Mouse (Mus musculus): ENCODE data around the gene Tmprss5. TPM values are rescaled to one million over a fixed set of nuclear protein-coding genes. Genes with fewer than 3 reads are reported as not detected.

Tmprss5 gene
- polyA plus RNA-seq (2014; fragmentation: Illumina TruSeq; extraction: RNeasy Lipid Tissue Mini Kit (QIAGEN cat#74804); ENCODE audit: low read depth, low replicate concordance): not detected

DNA sequence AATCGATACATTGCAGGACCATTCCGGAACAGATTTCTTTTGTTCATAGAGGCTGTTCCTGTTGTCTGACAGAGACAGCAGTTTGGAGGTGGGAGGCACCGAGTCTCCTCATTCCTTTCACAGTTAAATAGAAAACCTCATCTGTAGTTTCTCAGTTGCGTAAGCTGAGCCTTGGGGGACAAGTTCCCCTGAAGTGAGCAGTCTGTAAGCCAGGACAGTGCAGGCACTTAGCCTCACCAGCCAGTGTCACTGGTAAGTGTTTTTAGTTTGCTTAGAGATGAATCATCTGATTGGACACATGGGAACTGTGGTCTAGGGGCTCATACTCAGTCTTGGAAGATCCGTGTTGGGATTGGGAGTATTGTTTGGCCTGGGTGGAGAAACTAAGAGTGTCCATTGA, at the start of gene Tmprss5:
Gene Tmprss5, plus strand, starts transcription at position 154 of the 400 bp plus-strand sequence.

DNA sequence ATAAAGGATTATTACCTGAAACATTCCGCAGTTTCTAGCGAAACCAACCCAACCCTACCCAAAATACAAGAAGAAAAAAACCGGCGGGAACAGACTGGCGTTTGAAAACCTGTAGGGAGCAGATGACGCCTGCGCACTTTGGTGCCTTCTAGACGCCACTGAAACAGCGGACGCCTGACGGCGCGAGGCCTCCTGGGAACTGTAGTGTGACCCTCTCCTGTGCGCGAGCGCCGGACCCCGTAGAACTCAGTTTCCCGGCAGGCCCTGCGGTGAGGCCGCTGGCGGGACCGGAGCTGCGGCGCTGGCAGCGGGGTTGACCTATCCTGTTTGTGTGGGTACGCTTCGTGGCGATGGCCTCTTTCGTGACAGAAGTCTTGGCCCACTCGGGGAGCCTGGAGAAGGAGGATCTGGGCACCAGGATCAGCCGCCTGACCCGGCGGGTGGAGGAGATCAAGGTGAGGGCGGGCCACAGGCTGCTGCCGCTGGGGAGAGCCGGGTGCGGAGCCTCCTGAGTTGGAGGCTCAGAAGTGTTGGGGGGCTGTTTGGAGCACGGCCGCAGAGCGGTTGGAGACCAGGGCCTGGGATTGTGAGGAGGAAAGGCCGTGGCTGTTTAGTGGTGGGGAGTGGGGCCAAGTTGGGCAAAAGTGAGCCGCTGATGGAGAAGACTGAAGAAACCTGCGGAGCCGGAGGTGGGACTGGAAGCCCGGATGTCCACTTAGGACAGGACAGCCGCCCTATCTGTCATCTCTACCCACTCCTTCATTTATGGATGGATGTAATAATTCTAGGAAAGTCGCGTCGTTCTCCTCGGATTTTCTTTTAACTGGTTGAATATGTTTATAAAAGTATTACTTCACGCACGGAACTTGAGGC, 25.5 kb upstream of the Tmprss5 start, which contains the start of gene Zw10:
Gene Zw10, plus strand, starts transcription at position 281 of the 873 bp plus-strand sequence.

Other genes with a start within 250 kb of the Tmprss5 start
- gene Zbtb16, start 245.0 kb upstream of the Tmprss5 start, polyA plus RNA-seq (2014; fragmentation: Illumina TruSeq; extraction: RNeasy Lipid Tissue Mini Kit (QIAGEN cat#74804); ENCODE audit: low read depth, low replicate concordance): 4.7 TPM
- gene Htr3a, start 170.2 kb upstream of the Tmprss5 start, polyA plus RNA-seq (2014; fragmentation: Illumina TruSeq; extraction: RNeasy Lipid Tissue Mini Kit (QIAGEN cat#74804); ENCODE audit: low read depth, low replicate concordance): not detected
- gene Htr3b, start 116.3 kb upstream of the Tmprss5 start, polyA plus RNA-seq (2014; fragmentation: Illumina TruSeq; extraction: RNeasy Lipid Tissue Mini Kit (QIAGEN cat#74804); ENCODE audit: low read depth, low replicate concordance): not detected
- 3.7 TPM for gene Usp28, start 95.9 kb upstream of the Tmprss5 start, polyA plus RNA-seq (2014; fragmentation: Illumina TruSeq; extraction: RNeasy Lipid Tissue Mini Kit (QIAGEN cat#74804); ENCODE audit: low read depth, low replicate concordance)
- gene Zw10, start 25.6 kb upstream of the Tmprss5 start, polyA plus RNA-seq (2014; fragmentation: Illumina TruSeq; extraction: RNeasy Lipid Tissue Mini Kit (QIAGEN cat#74804); ENCODE audit: low read depth, low replicate concordance): 11.5 TPM
- not detected for gene Gm4894, start 169.3 kb downstream of the Tmprss5 start, polyA plus RNA-seq (2014; fragmentation: Illumina TruSeq; extraction: RNeasy Lipid Tissue Mini Kit (QIAGEN cat#74804); ENCODE audit: low read depth, low replicate concordance)